Mouse (Mus musculus) liver, adult 2 months (tissue): ENCODE data around the gene Zeb2. TPM values are rescaled to one million over a fixed set of nuclear protein-coding genes. Genes with fewer than 3 reads are reported as not detected.

Experiments
- DNase-seq: peaks from one replicate; pipeline ENCODE4 v3.0.0-alpha.2; 2011; ENCODE audit warnings: low read depth, low spot score; ENCODE audit errors: extremely low read depth
- H3K27ac ChIP-seq: fragments of 200-500 bp; replicated peaks from 2 replicates; pipeline ENCODE4 v1.5.1; 2012; ENCODE audit warnings: low read depth, mild to moderate bottlenecking, control low read depth, inconsistent platforms, low read length; ENCODE audit not compliant: insufficient read depth
- H3K27me3 ChIP-seq: fragments of 200-500 bp; 2 replicates; pipeline ENCODE4 v1.6.1; 2012; ENCODE audit warnings: mild to moderate bottlenecking, moderate library complexity, low read length, inconsistent platforms; ENCODE audit not compliant: control insufficient read depth, insufficient read depth
- H3K36me3 ChIP-seq: fragments of 200-500 bp; 2 replicates; pipeline ENCODE4 v1.6.1; 2012; ENCODE audit warnings: low read length, inconsistent platforms; ENCODE audit not compliant: control insufficient read depth, insufficient read depth
- H3K4me1 ChIP-seq: fragments of 200-500 bp; 2 replicates; pipeline ENCODE4 v1.6.1; 2011; ENCODE audit warnings: low read length; ENCODE audit not compliant: control insufficient read depth, insufficient read depth
- H3K4me3 ChIP-seq: fragments of 200-500 bp; 2 replicates; pipeline ENCODE4 v1.5.1; 2011; ENCODE audit warnings: low read depth, mild to moderate bottlenecking, control low read depth, low read length, moderate library complexity; ENCODE audit not compliant: insufficient read depth
- H3K79me2 ChIP-seq: fragments of 200-500 bp; 2 replicates; pipeline ENCODE4 v1.6.1; 2012; ENCODE audit warnings: inconsistent platforms, mild to moderate bottlenecking, low read length, moderate library complexity; ENCODE audit not compliant: control insufficient read depth, insufficient read depth
- H3K9ac ChIP-seq: fragments of 200-500 bp; 2 replicates; pipeline ENCODE4 v1.6.1; 2012; ENCODE audit warnings: low read depth, mild to moderate bottlenecking, control low read depth, inconsistent platforms, low read length
- CTCF ChIP-seq: fragments of 200-500 bp; IDR thresholded peaks from 2 replicates; pipeline ENCODE4 v1.5.1; 2011; ENCODE audit warnings: low read depth, low read length, control low read depth
- POLR2A ChIP-seq: fragments of 200-500 bp; IDR thresholded peaks from 2 replicates; pipeline ENCODE4 v1.6.1; 2011; ENCODE audit warnings: low read length, control low read depth; ENCODE audit not compliant: insufficient read depth; ENCODE audit errors: extremely low read depth
- WGBS: fragments of 180-500 bp; shearing (Covaris S2); methylation state at CpG from one replicate; pipeline ENCODE4 v1.1.7; 2018; 5-methylcytosine and 5-hydroxymethylcytosine counted together
- polyA plus RNA-seq: library from polyadenylated mRNA; depleted of rRNA; stranded (reverse); fragments of >200 nt; gene quantifications from 2 replicates; pipeline ENCODE4 v1.2.3, GENCODE M21; 2012; rRNA removed
- total RNA-seq: library from RNA; depleted of rRNA; stranded (reverse); fragments of >200 nt; gene quantifications from 2 replicates; pipeline ENCODE4 v1.2.3, GENCODE M21; 2014; rRNA removed

The Zeb2 gene
- total RNA-seq: 15.5 and 16.8 TPM in 2 replicates
- polyA plus RNA-seq: 1.7 and 4.9 TPM in 2 replicates

DNA sequence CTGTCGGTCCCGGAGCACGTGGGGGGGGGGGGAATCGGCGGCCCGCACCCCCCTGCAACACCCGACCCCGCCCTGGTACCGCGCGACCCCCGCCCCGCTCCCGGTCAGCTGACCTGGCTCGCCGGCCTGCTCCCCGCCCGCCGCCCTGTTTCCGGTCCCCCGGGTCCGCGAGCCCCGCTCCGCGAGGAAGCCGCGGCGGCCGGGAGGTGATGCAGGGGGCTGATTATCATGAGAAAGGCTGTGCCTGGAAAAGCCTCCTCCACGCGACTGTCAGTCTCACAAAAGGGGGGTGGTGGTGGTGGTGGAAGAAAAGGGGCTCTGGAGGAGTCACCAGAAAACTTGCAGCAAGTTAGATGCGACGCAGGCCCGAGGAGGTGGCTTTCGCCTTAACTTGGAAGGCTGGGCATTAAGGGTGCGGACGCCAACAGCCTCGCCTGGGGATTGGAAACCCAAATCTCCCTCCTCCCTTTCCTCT is at the start of gene Zeb2:
Zeb2 (minus strand) TSS at position 309 of the 475 bp plus-strand sequence.
- Histone ChIP-seq H3K4me1 (no peaks in the 10 kb centered on the region), H3K27me3 (peaks cover 3% of the 10 kb centered on the region; the same call in 1 of the 2 replicates), H3K9ac (peak within 1 kb of the TSS; percentile 70), H3K27ac (peak within 1 kb of the TSS; percentile 80), H3K36me3 (no peaks in the 10 kb centered on the region), H3K79me2 (no peaks in the 10 kb centered on the region), H3K4me3 (peak within 1 kb of the TSS; percentile 52)
- 4% methylated on average over 32 of the region's 39 CpGs for WGBS
- DNase-seq: peak; percentile 29
- TF ChIP-seq CTCF (no peak), POLR2A (no peak)

DNA sequence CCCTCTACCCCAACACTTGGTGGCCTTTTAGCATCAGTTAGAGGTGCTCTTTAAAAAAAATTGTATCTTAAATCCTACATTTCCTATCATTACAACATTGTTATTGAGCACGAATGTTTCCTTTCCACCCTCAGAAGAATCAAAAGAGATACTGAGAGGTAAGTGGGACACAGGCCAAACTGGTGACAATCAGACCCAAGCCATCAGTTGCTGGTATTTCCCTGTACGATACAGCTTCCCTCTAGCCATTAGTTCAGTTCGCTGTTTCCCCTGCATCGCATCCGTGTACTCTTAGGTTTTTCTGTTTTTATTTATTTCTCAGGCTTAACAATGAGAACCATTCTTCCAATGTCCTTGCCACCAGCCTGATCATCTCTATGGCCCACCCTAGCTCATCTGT is 41.6 kb upstream of the Zeb2 start:
- TF ChIP-seq POLR2A (no peak), CTCF (no peak)
- H3K36me3 ChIP-seq: no peaks in the 10 kb centered on the region
- no peaks in the 10 kb centered on the region for H3K4me1 ChIP-seq
- H3K27me3 ChIP-seq: no peaks in the 10 kb centered on the region
- H3K9ac ChIP-seq: no peak overlapping the region
- no peak overlapping the region for H3K27ac ChIP-seq
- no peak overlapping the region for H3K4me3 ChIP-seq
- WGBS: 92% methylated on average over 5 of the region's 5 CpGs
- H3K79me2 ChIP-seq: no peaks in the 10 kb centered on the region
- no peak for DNase-seq

DNA sequence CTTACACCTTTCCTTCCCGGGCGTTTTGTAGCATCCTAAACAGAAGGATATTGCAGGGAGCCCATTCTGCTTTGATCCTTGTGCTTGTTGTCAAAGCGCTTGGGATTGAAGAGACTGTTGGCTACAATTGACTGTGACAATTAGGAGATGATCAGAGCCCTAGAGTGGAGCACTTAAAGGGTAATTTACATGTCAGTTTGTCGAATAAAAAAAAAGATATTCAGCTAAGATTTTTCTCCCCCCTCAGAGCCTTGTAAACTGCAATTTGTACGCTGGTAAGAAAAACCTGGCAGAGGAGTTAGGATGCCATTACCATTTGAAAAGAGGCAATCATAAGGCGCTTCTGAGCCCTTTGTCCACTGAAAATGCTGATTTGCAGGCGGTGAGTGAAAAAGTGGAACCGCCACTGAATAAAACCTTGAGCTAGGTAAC is 41.2 kb upstream of the Zeb2 start:
- no peaks in the 10 kb centered on the region for H3K4me1 ChIP-seq
- no peak for TF ChIP-seq CTCF
- TF ChIP-seq POLR2A: no peak
- no peak overlapping the region for H3K27ac ChIP-seq
- no peaks in the 10 kb centered on the region for H3K36me3 ChIP-seq
- 57% methylated on average over 8 of the region's 8 CpGs for WGBS
- H3K4me3 ChIP-seq: no peak overlapping the region
- H3K79me2 ChIP-seq: no peaks in the 10 kb centered on the region
- H3K27me3 ChIP-seq: no peaks in the 10 kb centered on the region
- H3K9ac ChIP-seq: no peak overlapping the region
- DNase-seq: no peak

DNA sequence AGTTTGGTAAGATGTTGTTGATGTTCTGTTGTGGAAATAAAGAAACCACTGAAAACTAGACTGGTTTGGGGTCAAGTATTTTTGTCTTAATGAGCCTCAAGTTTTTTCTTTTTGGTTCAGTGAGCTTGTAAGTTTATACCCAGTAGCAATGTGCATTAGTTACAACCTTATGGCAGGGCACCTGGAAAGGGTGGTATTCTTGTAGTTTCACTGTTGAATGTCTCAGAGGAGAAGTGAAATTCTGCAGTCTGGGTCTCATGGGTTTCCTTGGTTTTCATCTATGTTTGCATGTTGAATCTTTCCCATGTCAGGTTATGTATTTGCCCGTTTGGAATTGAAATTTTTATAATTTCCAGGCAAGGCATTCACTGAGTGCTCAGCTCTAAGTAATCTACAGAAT is 36.1 kb upstream of the Zeb2 start:
- no peak overlapping the region for H3K9ac ChIP-seq
- H3K4me3 ChIP-seq: no peak overlapping the region
- no peaks in the 10 kb centered on the region for H3K27me3 ChIP-seq
- no peak for DNase-seq
- no peaks in the 10 kb centered on the region for H3K79me2 ChIP-seq
- 41% methylated on average over 1 of the region's 1 CpGs for WGBS
- TF ChIP-seq POLR2A: no peak
- TF ChIP-seq CTCF: no peak
- no peaks in the 10 kb centered on the region for H3K4me1 ChIP-seq
- no peaks in the 10 kb centered on the region for H3K36me3 ChIP-seq
- H3K27ac ChIP-seq: no peak overlapping the region

DNA sequence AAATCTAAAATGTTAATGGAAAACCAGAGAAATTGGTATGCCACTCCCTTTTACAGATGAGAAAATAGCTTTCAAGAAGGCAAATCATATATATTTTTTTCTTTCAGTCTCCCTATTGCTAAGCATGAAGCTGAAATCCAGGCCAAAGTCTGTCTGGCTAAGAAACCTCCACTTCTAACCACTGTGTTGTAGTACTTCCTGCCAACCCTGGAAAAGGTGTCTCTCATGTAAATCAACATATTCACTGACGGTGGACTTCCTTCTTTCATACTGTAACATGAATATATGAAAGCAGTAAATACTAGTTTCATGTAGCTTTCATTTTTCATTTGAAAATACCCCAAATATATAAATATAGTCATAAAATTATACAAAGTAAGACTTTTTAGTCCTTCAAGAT is 26.0 kb upstream of the Zeb2 start:
- Histone ChIP-seq H3K4me3 (no peak overlapping the region), H3K4me1 (no peaks in the 10 kb centered on the region), H3K9ac (no peak overlapping the region), H3K36me3 (no peaks in the 10 kb centered on the region), H3K27me3 (no peaks in the 10 kb centered on the region), H3K79me2 (no peaks in the 10 kb centered on the region), H3K27ac (no peak overlapping the region)
- WGBS: 84% methylated on average over 1 of the region's 1 CpGs
- no peak for DNase-seq
- TF ChIP-seq POLR2A (no peak), CTCF (no peak)

DNA sequence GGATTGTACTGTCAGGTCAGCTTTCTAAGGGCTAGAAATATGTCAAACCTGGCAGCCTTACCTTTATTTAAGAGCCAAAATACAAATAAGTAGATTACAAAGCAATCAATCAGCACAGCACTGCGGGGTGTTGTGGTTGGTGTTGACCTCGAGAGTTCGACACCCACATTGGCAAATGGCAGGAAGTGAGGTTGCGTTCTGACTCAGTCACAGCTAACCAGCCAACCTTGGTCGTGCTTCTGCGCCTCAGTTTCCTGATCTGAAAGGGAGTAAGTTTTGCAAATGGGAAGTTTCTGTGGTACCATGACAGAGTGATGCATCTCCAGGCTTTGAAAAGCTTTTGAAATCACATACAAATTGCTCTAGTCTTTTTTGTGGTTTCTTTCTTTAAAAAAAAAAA is 21.7 kb upstream of the Zeb2 start:
- no peaks in the 10 kb centered on the region for H3K79me2 ChIP-seq
- H3K36me3 ChIP-seq: no peaks in the 10 kb centered on the region
- no peak for DNase-seq
- H3K27me3 ChIP-seq: no peaks in the 10 kb centered on the region
- H3K4me1 ChIP-seq: no peaks in the 10 kb centered on the region
- TF ChIP-seq CTCF: no peak
- TF ChIP-seq POLR2A: no peak
- no peak overlapping the region for H3K9ac ChIP-seq
- H3K27ac ChIP-seq: no peak overlapping the region
- no peak overlapping the region for H3K4me3 ChIP-seq
- 82% methylated on average over 6 of the region's 6 CpGs for WGBS
